ENCODE assay signal across 8 mouse cellular contexts in the genomic region with DNA sequence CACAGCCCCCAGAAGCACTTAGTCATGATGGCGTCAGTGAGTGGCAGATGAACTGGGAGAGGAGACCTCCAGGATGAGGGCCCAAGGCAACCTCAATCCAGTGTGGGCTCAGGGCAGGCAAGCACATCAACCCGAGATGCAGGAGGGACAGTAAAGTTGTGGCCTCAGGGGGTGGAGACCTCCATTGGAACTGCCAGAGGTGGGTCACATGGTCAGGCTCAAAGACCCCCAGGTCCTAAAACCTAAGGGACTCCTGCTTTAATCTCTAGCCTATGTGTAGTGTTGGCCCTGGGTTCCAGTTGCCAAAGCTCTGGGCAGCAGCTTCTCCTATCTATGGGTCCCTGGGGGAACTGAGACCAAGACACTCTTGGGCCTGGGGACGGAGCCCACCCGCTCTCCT. TPM values are rescaled to one million over a fixed set of nuclear protein-coding genes. Genes with fewer than 3 reads are reported as not detected.
A peak's percentile ranks its signal among the peaks of the same experiment; 100 is the strongest.
DNase-seq lines count a peak whose midpoint lies in the region; ATAC-seq and TF ChIP-seq lines count a peak whose summit lies in the region.

No protein-coding gene starts in this region.

- no peak for ATAC-seq in heart, embryonic 15.5 days (replicated peaks; ENCODE audit: insufficient number of reproducible peaks, insufficient read depth, low FRiP score, low read depth)
- no peak for ATAC-seq in neural tube, embryonic 13.5 days (ENCODE audit: low read depth)
- ATAC-seq in intestine, postnatal 0 days, result no peak
- ATAC-seq in stomach, embryonic 16.5 days (ENCODE audit: insufficient read depth, low FRiP score), result no peak
- ATAC-seq in megakaryocyte-erythroid progenitor cell, adult 5-6 weeks (replicated peaks; ENCODE audit: low FRiP score, low TSS enrichment, poor library complexity, severe bottlenecking), result no peak

- no peak overlapping the region for H3K4me2 ChIP-seq in heart, embryonic 15.5 days
- no peak overlapping the region for H3K4me2 ChIP-seq in neural tube, embryonic 13.5 days
- peak overlapping the region; percentile 51; the same call in 1 of the 2 replicates for H3K4me2 ChIP-seq in intestine, postnatal 0 days (replicated peaks; ENCODE audit: low read depth)
- no peak overlapping the region; the same call in 1 of the 2 replicates for H3K4me2 ChIP-seq in stomach, embryonic 16.5 days (ENCODE audit: low read depth, low read length)

- H3K36me3 ChIP-seq in heart, embryonic 15.5 days, result no peaks in the 10 kb centered on the region
- no peaks in the 10 kb centered on the region for H3K36me3 ChIP-seq in neural tube, embryonic 13.5 days
- no peaks in the 10 kb centered on the region; the same call in 1 of the 2 replicates for H3K36me3 ChIP-seq in intestine, postnatal 0 days (ENCODE audit: control insufficient read depth, insufficient read depth)
- no peaks in the 10 kb centered on the region for H3K36me3 ChIP-seq in stomach, embryonic 16.5 days (ENCODE audit: control insufficient read depth, insufficient read depth, low read length)

- 71% methylated on average over 4 of the region's 4 CpGs for WGBS in heart, embryonic 15.5 days
- 70% methylated on average over 4 of the region's 4 CpGs for WGBS in neural tube, embryonic 13.5 days
- 79% methylated on average over 4 of the region's 4 CpGs for WGBS in intestine, postnatal 0 days
- WGBS in stomach, embryonic 16.5 days, result 78% methylated on average over 4 of the region's 4 CpGs

- H3K9ac ChIP-seq in heart, embryonic 15.5 days, result no peak overlapping the region
- no peak overlapping the region for H3K9ac ChIP-seq in neural tube, embryonic 13.5 days
- no peak overlapping the region for H3K9ac ChIP-seq in intestine, postnatal 0 days (ENCODE audit: low read depth, low read length)
- no peak overlapping the region for H3K9ac ChIP-seq in stomach, embryonic 16.5 days (ENCODE audit: low read length)

- H3K27me3 ChIP-seq in heart, embryonic 15.5 days, result no peaks in the 10 kb centered on the region
- no peaks in the 10 kb centered on the region for H3K27me3 ChIP-seq in neural tube, embryonic 13.5 days
- no peaks in the 10 kb centered on the region for H3K27me3 ChIP-seq in intestine, postnatal 0 days (replicated peaks; ENCODE audit: control insufficient read depth, insufficient read depth, low read length)
- no peaks in the 10 kb centered on the region for H3K27me3 ChIP-seq in stomach, embryonic 16.5 days (ENCODE audit: control insufficient read depth, insufficient read depth, low read length)

- intact Hi-C loops in heart, postnatal 36 days (cut with DNase I), result no loop called here

- no peak for TF ChIP-seq CTCF in intestine, postnatal 0 days (IDR thresholded peaks at IDR 0.05; ENCODE audit: low read depth)

- H3K4me3 ChIP-seq in heart, embryonic 15.5 days, result no peak overlapping the region
- H3K4me3 ChIP-seq in neural tube, embryonic 13.5 days, result no peak overlapping the region
- H3K4me3 ChIP-seq in intestine, postnatal 0 days (ENCODE audit: low read depth, low read length), result no peak overlapping the region
- H3K4me3 ChIP-seq in stomach, embryonic 16.5 days (replicated peaks; ENCODE audit: low read length), result no peak overlapping the region

- H3K4me1 ChIP-seq in heart, embryonic 15.5 days (replicated peaks), result peaks cover 36% of the 10 kb centered on the region
- H3K4me1 ChIP-seq in neural tube, embryonic 13.5 days (replicated peaks), result peaks cover 26% of the 10 kb centered on the region
- peaks cover 15% of the 10 kb centered on the region; the same call in 1 of the 2 replicates for H3K4me1 ChIP-seq in intestine, postnatal 0 days (replicated peaks; ENCODE audit: control insufficient read depth, insufficient read depth, low read length)
- peaks cover 18% of the 10 kb centered on the region; the same call in 1 of the 2 replicates for H3K4me1 ChIP-seq in stomach, embryonic 16.5 days (ENCODE audit: control insufficient read depth, insufficient read depth, low read length)

- H3K9me3 ChIP-seq in heart, embryonic 15.5 days (replicated peaks), result no peaks in the 10 kb centered on the region
- no peaks in the 10 kb centered on the region for H3K9me3 ChIP-seq in neural tube, embryonic 13.5 days
- no peaks in the 10 kb centered on the region for H3K9me3 ChIP-seq in intestine, postnatal 0 days (ENCODE audit: control insufficient read depth)
- H3K9me3 ChIP-seq in stomach, embryonic 16.5 days (replicated peaks; ENCODE audit: control insufficient read depth, low read length), result no peaks in the 10 kb centered on the region

- no peak for DNase-seq in heart, postnatal 36 days
- no peak for DNase-seq in neural tube, embryonic 10.5 days (ENCODE audit: extremely low spot score, low spot score)
- no peak for DNase-seq in embryo, embryonic 11 days

- peak overlapping the region; percentile 84 for H3K27ac ChIP-seq in heart, embryonic 15.5 days
- peak overlapping the region; percentile 68 for H3K27ac ChIP-seq in neural tube, embryonic 13.5 days (replicated peaks)
- 0 out of 2 replicates have a peak overlapping the region, but pooled peaks have one; percentile 55 for H3K27ac ChIP-seq in intestine, postnatal 0 days (ENCODE audit: low read depth, low read length)
- peak overlapping the region; percentile 77; the same call in 1 of the 2 replicates for H3K27ac ChIP-seq in stomach, embryonic 16.5 days (ENCODE audit: low read length)

RNA-seq across cellular contexts. Expression of a gene that starts 0.8 kb away (rescaled TPM):
- polyA plus RNA-seq in heart, embryonic 15.5 days (2015; fragmentation: Nextera tagmentation; extraction: Ambion mirVana), result 1.6 and 4.0 TPM in 2 replicates
- total RNA-seq in heart, postnatal 36 days (2021), result 1 to 10 TPM; 1.5 to 1.6 TPM
- polyA plus RNA-seq in neural tube, embryonic 13.5 days (2015; fragmentation: Nextera tagmentation; extraction: Ambion mirVana), result 1.9 and 2.2 TPM in 2 replicates
- 16.1 and 17.4 TPM in 2 replicates for polyA plus RNA-seq in intestine, postnatal 0 days (2015; fragmentation: Nextera tagmentation; extraction: Ambion mirVana)
- polyA plus RNA-seq in stomach, embryonic 16.5 days (2015; fragmentation: Nextera tagmentation; extraction: Ambion mirVana), result 3.5 and 4.9 TPM in 2 replicates
- total RNA-seq in megakaryocyte-erythroid progenitor cell, adult 5-6 weeks (2014; fragmentation: Nextera tagmentation), result 3.9 TPM in 1 of 2 replicates, not detected in the other
- not detected in 2 replicates for total RNA-seq in megakaryocyte-erythroid progenitor cell, adult 5-6 weeks (2017)

RNA-seq across cellular contexts. Expression of a gene that starts 6.2 kb away (rescaled TPM):
- 15.0 and 21.8 TPM in 2 replicates for polyA plus RNA-seq in heart, embryonic 15.5 days (2015; fragmentation: Nextera tagmentation; extraction: Ambion mirVana)
- total RNA-seq in heart, postnatal 36 days (2021), result 10 to 100 TPM; 16.9 to 20.6 TPM
- 11.8 and 13.5 TPM in 2 replicates for polyA plus RNA-seq in neural tube, embryonic 13.5 days (2015; fragmentation: Nextera tagmentation; extraction: Ambion mirVana)
- polyA plus RNA-seq in intestine, postnatal 0 days (2015; fragmentation: Nextera tagmentation; extraction: Ambion mirVana), result 28.3 and 29.2 TPM in 2 replicates
- 25.6 and 29.9 TPM in 2 replicates for polyA plus RNA-seq in stomach, embryonic 16.5 days (2015; fragmentation: Nextera tagmentation; extraction: Ambion mirVana)
- total RNA-seq in megakaryocyte-erythroid progenitor cell, adult 5-6 weeks (2014; fragmentation: Nextera tagmentation), result 9.1 and 10.4 TPM in 2 replicates
- total RNA-seq in megakaryocyte-erythroid progenitor cell, adult 5-6 weeks (2017), result 3.9 and 16.4 TPM in 2 replicates

RNA-seq across cellular contexts. Expression of a gene that starts 16.2 kb away (rescaled TPM):
- polyA plus RNA-seq in heart, embryonic 15.5 days (2015; fragmentation: Nextera tagmentation; extraction: Ambion mirVana), result 371 and 387 TPM in 2 replicates
- 100 to 1,000 TPM; 508 to 532 TPM for total RNA-seq in heart, postnatal 36 days (2021)
- 286 and 302 TPM in 2 replicates for polyA plus RNA-seq in neural tube, embryonic 13.5 days (2015; fragmentation: Nextera tagmentation; extraction: Ambion mirVana)
- polyA plus RNA-seq in intestine, postnatal 0 days (2015; fragmentation: Nextera tagmentation; extraction: Ambion mirVana), result 303 and 317 TPM in 2 replicates
- 271 and 298 TPM in 2 replicates for polyA plus RNA-seq in stomach, embryonic 16.5 days (2015; fragmentation: Nextera tagmentation; extraction: Ambion mirVana)
- 175 and 218 TPM in 2 replicates for total RNA-seq in megakaryocyte-erythroid progenitor cell, adult 5-6 weeks (2014; fragmentation: Nextera tagmentation)
- 54.3 and 59.0 TPM in 2 replicates for total RNA-seq in megakaryocyte-erythroid progenitor cell, adult 5-6 weeks (2017)

RNA-seq across cellular contexts. Expression of a gene that starts 21.8 kb away (rescaled TPM):
- polyA plus RNA-seq in heart, embryonic 15.5 days (2015; fragmentation: Nextera tagmentation; extraction: Ambion mirVana), result 24.9 and 39.6 TPM in 2 replicates
- total RNA-seq in heart, postnatal 36 days (2021), result 10 to 100 TPM in 1 of 2 experiments, 1 to 10 TPM in 1; 9.1 to 17.7 TPM
- 18.4 and 18.9 TPM in 2 replicates for polyA plus RNA-seq in neural tube, embryonic 13.5 days (2015; fragmentation: Nextera tagmentation; extraction: Ambion mirVana)
- polyA plus RNA-seq in intestine, postnatal 0 days (2015; fragmentation: Nextera tagmentation; extraction: Ambion mirVana), result 76.2 and 83.0 TPM in 2 replicates
- polyA plus RNA-seq in stomach, embryonic 16.5 days (2015; fragmentation: Nextera tagmentation; extraction: Ambion mirVana), result 43.1 and 46.6 TPM in 2 replicates
- 27.6 and 37.7 TPM in 2 replicates for total RNA-seq in megakaryocyte-erythroid progenitor cell, adult 5-6 weeks (2014; fragmentation: Nextera tagmentation)
- 6.7 and 44.0 TPM in 2 replicates for total RNA-seq in megakaryocyte-erythroid progenitor cell, adult 5-6 weeks (2017)

RNA-seq across cellular contexts. Expression of a gene that starts 29.7 kb away (rescaled TPM):
- not detected in 2 replicates for polyA plus RNA-seq in heart, embryonic 15.5 days (2015; fragmentation: Nextera tagmentation; extraction: Ambion mirVana)
- total RNA-seq in heart, postnatal 36 days (2021), result under 1 TPM; 0.38 to 0.56 TPM
- polyA plus RNA-seq in neural tube, embryonic 13.5 days (2015; fragmentation: Nextera tagmentation; extraction: Ambion mirVana), result not detected in 2 replicates
- not detected in 2 replicates for polyA plus RNA-seq in intestine, postnatal 0 days (2015; fragmentation: Nextera tagmentation; extraction: Ambion mirVana)
- 0.39 and 0.92 TPM in 2 replicates for polyA plus RNA-seq in stomach, embryonic 16.5 days (2015; fragmentation: Nextera tagmentation; extraction: Ambion mirVana)
- not detected in 2 replicates for total RNA-seq in megakaryocyte-erythroid progenitor cell, adult 5-6 weeks (2014; fragmentation: Nextera tagmentation)
- total RNA-seq in megakaryocyte-erythroid progenitor cell, adult 5-6 weeks (2017), result not detected in 2 replicates
